Mouse (Mus musculus) kidney, postnatal 0 days (tissue): Measurements from ENCODE around the gene Ahcy. TPM values are rescaled to one million over a fixed set of nuclear protein-coding genes. Genes with fewer than 3 reads are reported as not detected.
A peak's percentile ranks its signal among the peaks of the same experiment; 100 is the strongest.
"Not testable (repeated sequence)": the region's sequence is repeated elsewhere in the genome, so short reads cannot be mapped to it uniquely, and the experiment has no call there.

Experiments
- ATAC-seq: fragments of 200-750 bp; cut with Nextera tagmentation; replicated peaks from 2 replicates; pipeline ENCODE4 v1.8.0; 2017; ENCODE audit warnings: low read depth, moderate number of reproducible peaks, moderate TSS enrichment, moderate library complexity; ENCODE audit not compliant: low FRiP score
- DNase-seq: peaks from one replicate; pipeline ENCODE4 v3.0.0-alpha.2; 2016; ENCODE audit warnings: low spot score
- H3K27ac ChIP-seq: fragments of 300-500 bp; sonication (generic); 2 replicates; pipeline ENCODE4 v1.5.1; 2014; ENCODE audit warnings: mild to moderate bottlenecking
- H3K27me3 ChIP-seq: fragments of 300-500 bp; sonication (generic); 2 replicates; pipeline ENCODE4 v1.6.1; 2014; ENCODE audit warnings: low read length, mixed read lengths; ENCODE audit not compliant: insufficient read depth
- H3K36me3 ChIP-seq: fragments of 300-500 bp; sonication (generic); 2 replicates; pipeline ENCODE4 v1.6.1; 2014; ENCODE audit warnings: low read length, mixed read lengths; ENCODE audit not compliant: insufficient read depth
- H3K4me1 ChIP-seq: fragments of 300-500 bp; sonication (generic); replicated peaks from 2 replicates; pipeline ENCODE4 v1.6.1; 2014; ENCODE audit warnings: antibody characterized with exemption, low read length, mixed read lengths; ENCODE audit not compliant: insufficient read depth
- H3K4me2 ChIP-seq: fragments of 300-500 bp; sonication (generic); 2 replicates; pipeline ENCODE4 v1.6.1; 2014; ENCODE audit warnings: mild to moderate bottlenecking, low read length, moderate library complexity, mixed read lengths
- H3K4me3 ChIP-seq: fragments of 300-500 bp; sonication (generic); replicated peaks from 2 replicates; pipeline ENCODE4 v1.5.1; 2014; ENCODE audit warnings: low read depth, low read length
- H3K9ac ChIP-seq: fragments of 300-500 bp; sonication (generic); 2 replicates; pipeline ENCODE4 v1.6.1; 2014; ENCODE audit warnings: low read depth, low read length
- H3K9me3 ChIP-seq: fragments of 300-500 bp; sonication (generic); replicated peaks from 2 replicates; pipeline ENCODE4 v1.6.1; 2016; ENCODE audit warnings: low read length, inconsistent platforms, mixed read lengths
- CTCF ChIP-seq: IDR thresholded peaks from 2 replicates; pipeline ENCODE4 v1.5.1; 2016; ENCODE audit warnings: antibody characterized with exemption, low read depth, mild to moderate bottlenecking, moderate library complexity
- WGBS: fragments of 180-500 bp; shearing (Covaris S2); extraction: QIAGEN DNeasy Blood & Tissue Kit; methylation state at CpG from one replicate; pipeline ENCODE4 v1.1.7; 2014; 5-methylcytosine and 5-hydroxymethylcytosine counted together
- polyA plus RNA-seq: library from polyadenylated mRNA; unstranded; fragments of >200 nt; fragmentation: Nextera tagmentation; extraction: Ambion mirVana; gene quantifications from 2 replicates; pipeline ENCODE4 v1.2.1, GENCODE M21; 2015

The Ahcy gene
- polyA plus RNA-seq, 1 experiment from 2014 or later = 47.2 TPM

DNA sequence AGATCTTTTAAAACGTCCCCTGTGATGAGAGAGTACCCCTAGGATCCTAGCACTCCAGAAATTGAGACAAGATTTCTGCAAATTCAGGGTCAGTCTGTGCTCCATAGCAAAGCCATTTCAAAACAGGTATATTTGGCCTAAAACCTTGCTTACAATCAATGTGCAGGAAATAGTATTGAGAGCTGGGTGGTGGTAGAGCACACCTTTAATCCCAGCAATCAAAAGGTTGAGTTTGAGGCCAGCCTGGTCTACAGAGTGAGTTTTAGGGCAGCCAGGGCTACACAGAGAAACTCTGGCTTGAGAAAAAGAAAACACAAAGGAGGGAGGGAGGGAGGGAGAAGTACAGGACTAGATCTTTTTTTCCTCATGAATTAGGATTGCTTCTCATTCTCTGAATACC, 16.9 kb downstream of the Ahcy start:
- no peak for ATAC-seq
- H3K27ac ChIP-seq = no peak overlapping the region

DNA sequence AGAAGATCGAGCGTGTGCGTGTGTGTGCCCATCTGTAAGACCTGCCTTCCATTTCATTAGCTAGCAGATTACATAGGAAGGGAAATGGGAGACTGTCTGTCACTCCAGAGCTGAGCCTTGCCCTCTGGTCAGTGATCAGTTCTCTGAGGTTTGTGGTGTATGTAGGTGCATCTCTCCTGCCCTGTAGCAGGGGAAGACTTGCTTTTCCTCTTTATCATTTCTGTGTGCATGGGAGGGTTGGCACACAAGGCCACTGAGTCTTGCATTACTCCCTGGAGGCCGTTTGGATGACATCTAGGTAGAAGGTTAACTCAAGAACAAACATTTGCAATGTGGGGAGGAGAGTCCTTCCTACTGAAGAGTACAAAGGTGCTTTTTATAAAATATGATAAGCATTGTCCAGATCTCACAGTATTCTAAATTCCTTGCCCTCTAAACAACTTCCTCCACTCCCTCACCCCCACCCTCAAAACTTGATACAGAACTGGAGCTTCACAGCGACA, 18.2 kb downstream of the Ahcy start:
- Histone ChIP-seq H3K9me3 (no peaks in the 10 kb centered on the region), H3K4me3 (no peak overlapping the region), H3K4me1 (no peaks in the 10 kb centered on the region), H3K27ac (no peak overlapping the region), H3K36me3 (peaks cover 12% of the 10 kb centered on the region), H3K9ac (no peak overlapping the region), H3K4me2 (no peak overlapping the region), H3K27me3 (no peaks in the 10 kb centered on the region)
- no peak for TF ChIP-seq CTCF
- 65% methylated on average over 5 of the region's 5 CpGs for WGBS
- ATAC-seq (no peak), DNase-seq (no peak)

More for the DNA sequence above, 16.9 kb downstream of the Ahcy start:
- H3K4me2 ChIP-seq = no peak overlapping the region
- H3K27me3 ChIP-seq = no peaks in the 10 kb centered on the region
- H3K4me1 ChIP-seq = no peaks in the 10 kb centered on the region
- H3K36me3 ChIP-seq = peaks cover 20% of the 10 kb centered on the region
- no peaks in the 10 kb centered on the region for H3K9me3 ChIP-seq
- H3K4me3 ChIP-seq = no peak overlapping the region
- WGBS = 61% methylated on average over 1 of the region's 1 CpGs
- H3K9ac ChIP-seq = no peak overlapping the region
- no peak for DNase-seq
- TF ChIP-seq CTCF = no peak

DNA sequence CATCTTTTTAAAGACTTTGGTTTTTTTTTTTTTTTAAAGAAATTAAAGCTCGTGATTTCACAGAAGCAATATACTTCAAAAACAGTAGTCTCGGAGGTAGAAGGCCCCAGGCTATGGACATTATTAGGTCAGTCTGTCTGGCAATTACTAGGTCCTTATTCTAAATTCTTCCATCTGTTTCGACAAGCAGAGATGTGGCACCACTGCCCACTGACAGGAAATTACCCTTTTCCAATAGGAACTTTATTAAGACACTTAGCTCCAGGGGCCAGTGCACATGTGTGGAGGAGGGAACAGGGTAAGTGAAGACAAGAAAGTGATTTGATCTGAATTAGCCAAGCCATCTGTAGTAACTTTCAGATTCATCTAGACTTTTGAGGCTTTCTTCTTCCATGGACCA, 19.6 kb downstream of the Ahcy start:
- no peaks in the 10 kb centered on the region; the same call in 1 of the 2 replicates for H3K4me1 ChIP-seq
- no peak overlapping the region for H3K4me2 ChIP-seq
- no peak overlapping the region for H3K27ac ChIP-seq
- H3K4me3 ChIP-seq = no peak overlapping the region
- H3K9ac ChIP-seq = no peak overlapping the region
- H3K27me3 ChIP-seq = no peaks in the 10 kb centered on the region
- no peaks in the 10 kb centered on the region for H3K9me3 ChIP-seq
- no peak for TF ChIP-seq CTCF
- no peak for DNase-seq
- H3K36me3 ChIP-seq = peaks cover 5% of the 10 kb centered on the region; the same call in 1 of the 2 replicates
- WGBS = 65% methylated on average over 3 of the region's 3 CpGs
- ATAC-seq = no peak

DNA sequence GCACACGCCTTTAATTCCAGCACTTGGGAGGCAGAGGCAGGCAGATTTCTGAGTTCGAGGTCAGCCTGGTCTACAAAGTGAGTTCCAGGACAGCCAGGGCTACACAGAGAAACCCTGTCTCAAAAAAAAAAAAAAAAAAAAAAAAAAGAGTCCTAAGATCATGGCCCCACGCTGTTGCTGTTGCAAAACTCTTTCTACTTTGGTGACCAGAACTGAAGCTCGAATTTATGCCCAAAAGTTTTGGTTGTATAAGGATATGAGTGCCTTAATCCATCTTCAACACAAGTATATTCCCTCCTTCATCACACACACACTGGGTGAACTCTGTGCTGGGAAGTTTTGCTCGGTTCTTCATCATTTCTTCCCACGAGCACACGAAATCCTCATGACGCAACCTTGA, 20.8 kb downstream of the Ahcy start:
- not testable (repeated sequence) for H3K4me1 ChIP-seq, H3K27me3 ChIP-seq, DNase-seq, H3K4me3 ChIP-seq, ATAC-seq, H3K4me2 ChIP-seq, H3K27ac ChIP-seq, H3K36me3 ChIP-seq, H3K9me3 ChIP-seq, H3K9ac ChIP-seq
- WGBS = 87% methylated on average over 8 of the region's 8 CpGs

GRCm38 (mm10) chr2:155052681-155053080, 21.6 kb downstream of the Ahcy start:
- ATAC-seq = no peak
- no peaks in the 10 kb centered on the region for H3K36me3 ChIP-seq
- 88% methylated on average over 2 of the region's 2 CpGs for WGBS

DNA sequence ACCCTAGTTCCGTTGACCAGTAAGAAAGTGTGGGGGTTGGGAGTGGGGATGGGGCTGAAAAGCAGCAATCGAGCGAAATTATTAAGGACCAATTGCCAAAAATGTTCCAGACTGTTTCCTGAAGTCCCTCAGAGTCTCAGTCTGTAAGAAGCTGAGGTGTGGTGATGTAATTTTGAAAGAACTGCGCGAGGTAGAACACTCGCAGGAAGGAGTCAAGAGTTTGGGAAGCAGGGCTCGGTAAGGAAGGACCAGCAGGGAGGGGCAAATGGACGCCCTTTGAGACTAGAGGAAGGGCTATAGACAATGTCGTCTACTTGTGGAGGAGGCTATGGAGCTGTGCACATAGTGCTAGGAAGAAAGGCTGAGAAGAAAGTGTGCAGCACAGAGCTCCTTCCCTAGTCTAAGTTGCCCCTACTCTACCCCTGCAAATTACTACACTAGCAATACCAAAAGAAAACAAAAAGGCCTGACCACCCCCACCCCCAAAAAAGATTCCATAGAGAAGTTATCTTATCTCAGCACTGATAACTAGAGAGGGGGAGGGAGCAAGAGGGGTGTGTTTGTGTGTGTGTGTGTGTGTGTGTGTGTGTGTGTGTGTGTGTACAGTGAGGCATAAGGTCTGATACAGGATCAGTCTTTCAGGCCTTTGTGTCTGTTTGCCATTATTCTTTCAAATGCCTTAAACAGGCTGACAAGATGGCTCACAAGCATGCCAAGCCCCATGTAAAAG, 22.5 kb downstream of the Ahcy start:
- peak overlapping the region; percentile 60 for H3K4me2 ChIP-seq
- peak overlapping the region; percentile 10; the same call in 1 of the 2 replicates for H3K27ac ChIP-seq
- H3K9ac ChIP-seq = peak overlapping the region; percentile 3; the same call in 1 of the 2 replicates
- no peaks in the 10 kb centered on the region; the same call in 1 of the 2 replicates for H3K4me1 ChIP-seq
- DNase-seq (no peak), ATAC-seq (no peak)
- TF ChIP-seq CTCF = no peak
- peak overlapping the region; percentile 44 for H3K4me3 ChIP-seq
- no peaks in the 10 kb centered on the region for H3K27me3 ChIP-seq
- H3K36me3 ChIP-seq = no peaks in the 10 kb centered on the region
- WGBS = 13% methylated on average over 9 of the region's 9 CpGs
- no peaks in the 10 kb centered on the region for H3K9me3 ChIP-seq

More at GRCm38 (mm10) chr2:155052681-155053080, 21.6 kb downstream of the Ahcy start:
- H3K9ac ChIP-seq = no peak overlapping the region
- no peaks in the 10 kb centered on the region; the same call in 1 of the 2 replicates for H3K4me1 ChIP-seq
- no peak for DNase-seq
- no peak for TF ChIP-seq CTCF
- no peak overlapping the region for H3K4me3 ChIP-seq
- H3K27me3 ChIP-seq = no peaks in the 10 kb centered on the region
- H3K4me2 ChIP-seq = no peak overlapping the region
- H3K9me3 ChIP-seq = no peaks in the 10 kb centered on the region
- H3K27ac ChIP-seq = no peak overlapping the region
